Mouse (Mus musculus) intestine, embryonic 15.5 days (tissue): ENCODE data around the gene Ptpn9. TPM values are rescaled to one million over a fixed set of nuclear protein-coding genes. Genes with fewer than 3 reads are reported as not detected.
"Not testable (repeated sequence)": the region's sequence is repeated elsewhere in the genome, so short reads cannot be mapped to it uniquely, and the experiment has no call there.

Experiments used
- ATAC-seq: fragments of 200-750 bp; cut with Nextera tagmentation; 2 replicates; pipeline ENCODE4 v1.8.0; 2017; ENCODE audit warnings: moderate TSS enrichment, moderate library complexity
- H3K27ac ChIP-seq: fragments of 300-500 bp; sonication (generic); 2 replicates; pipeline ENCODE4 v1.5.1; 2015; ENCODE audit warnings: mild to moderate bottlenecking, inconsistent platforms
- H3K27me3 ChIP-seq: fragments of 300-500 bp; sonication (generic); replicated peaks from 2 replicates; pipeline ENCODE4 v1.6.1; 2015; ENCODE audit warnings: inconsistent platforms
- H3K36me3 ChIP-seq: fragments of 300-500 bp; sonication (generic); 2 replicates; pipeline ENCODE4 v1.6.1; 2015; ENCODE audit warnings: inconsistent platforms
- H3K4me1 ChIP-seq: fragments of 300-500 bp; sonication (generic); replicated peaks from 2 replicates; pipeline ENCODE4 v1.6.1; 2015; ENCODE audit warnings: inconsistent platforms
- H3K4me2 ChIP-seq: fragments of 300-500 bp; sonication (generic); replicated peaks from 2 replicates; pipeline ENCODE4 v1.6.1; 2015; ENCODE audit warnings: mild to moderate bottlenecking, inconsistent platforms
- H3K4me3 ChIP-seq: fragments of 300-500 bp; sonication (generic); replicated peaks from 2 replicates; pipeline ENCODE4 v1.5.1; 2015; ENCODE audit warnings: inconsistent platforms
- H3K9ac ChIP-seq: fragments of 300-500 bp; sonication (generic); 2 replicates; pipeline ENCODE4 v1.6.1; 2015; ENCODE audit warnings: inconsistent platforms
- H3K9me3 ChIP-seq: fragments of 300-500 bp; sonication (generic); 2 replicates; pipeline ENCODE4 v1.6.1; 2016; ENCODE audit warnings: inconsistent platforms
- WGBS: fragments of 180-500 bp; shearing (Covaris S2); methylation state at CpG from one replicate; pipeline ENCODE4 v1.1.7; 2015; 5-methylcytosine and 5-hydroxymethylcytosine counted together
- polyA plus RNA-seq: library from polyadenylated mRNA; unstranded; fragments of >200 nt; fragmentation: Nextera tagmentation; extraction: Ambion mirVana; gene quantifications from 2 replicates; pipeline ENCODE4 v1.2.1, GENCODE M21; 2015

Gene Ptpn9
- 13.2 and 13.4 TPM in 2 replicates for polyA plus RNA-seq

GRCm38 (mm10) chr9:56994286-56995197 lies at the start of gene Ptpn9:
Ptpn9 (plus strand) TSS chr9:56994923.
- peak; percentile 95 for ATAC-seq

GRCm38 (mm10) chr9:56947481-56947880 lies 47.2 kb upstream of the Ptpn9 start:
- H3K27ac ChIP-seq, ATAC-seq, H3K4me2 ChIP-seq, H3K36me3 ChIP-seq, H3K9me3 ChIP-seq, H3K27me3 ChIP-seq, H3K4me3 ChIP-seq, H3K9ac ChIP-seq: not testable (repeated sequence)
- WGBS: 31% methylated on average over 3 of the region's 3 CpGs
- H3K4me1 ChIP-seq: peaks cover 10% of the 10 kb centered on the region

More at GRCm38 (mm10) chr9:56994286-56995197, at the start of gene Ptpn9:
- WGBS: 3% methylated on average over 62 of the region's 62 CpGs
- H3K4me2 ChIP-seq: peak within 1 kb of the TSS; percentile 82
- H3K27me3 ChIP-seq: no peaks in the 10 kb centered on the region
- H3K27ac ChIP-seq: peak within 1 kb of the TSS; percentile 95
- H3K9ac ChIP-seq: peak within 1 kb of the TSS; percentile 99
- no peaks in the 10 kb centered on the region for H3K9me3 ChIP-seq
- no peaks in the 10 kb centered on the region for H3K36me3 ChIP-seq
- no peaks in the 10 kb centered on the region for H3K4me1 ChIP-seq
- H3K4me3 ChIP-seq: peak within 1 kb of the TSS; percentile 92

DNA sequence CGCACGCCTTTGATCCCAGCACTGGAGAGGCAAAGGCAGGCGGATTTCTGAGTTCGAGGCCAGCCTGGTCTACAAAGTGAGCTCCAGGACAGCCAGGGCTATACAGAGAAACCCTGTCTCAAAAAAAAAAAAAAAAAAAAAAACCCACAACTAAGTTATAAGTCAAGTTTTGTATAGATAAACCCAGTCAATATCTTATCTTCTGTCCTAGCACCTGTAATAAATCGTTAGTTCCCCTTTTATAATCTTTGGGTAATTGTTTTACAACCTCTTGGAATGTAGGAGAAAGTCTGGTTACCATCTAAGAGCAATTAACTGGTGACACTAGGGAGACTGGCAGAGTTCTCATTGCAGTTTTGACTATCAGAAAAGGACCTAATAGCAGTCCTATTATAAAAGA lies 46.0 kb upstream of the Ptpn9 start:
- H3K4me2 ChIP-seq, H3K9ac ChIP-seq, H3K4me3 ChIP-seq, H3K36me3 ChIP-seq, H3K27me3 ChIP-seq, H3K27ac ChIP-seq, H3K9me3 ChIP-seq, ATAC-seq: not testable (repeated sequence)
- peaks cover 10% of the 10 kb centered on the region for H3K4me1 ChIP-seq
- WGBS: 33% methylated on average over 5 of the region's 5 CpGs

DNA sequence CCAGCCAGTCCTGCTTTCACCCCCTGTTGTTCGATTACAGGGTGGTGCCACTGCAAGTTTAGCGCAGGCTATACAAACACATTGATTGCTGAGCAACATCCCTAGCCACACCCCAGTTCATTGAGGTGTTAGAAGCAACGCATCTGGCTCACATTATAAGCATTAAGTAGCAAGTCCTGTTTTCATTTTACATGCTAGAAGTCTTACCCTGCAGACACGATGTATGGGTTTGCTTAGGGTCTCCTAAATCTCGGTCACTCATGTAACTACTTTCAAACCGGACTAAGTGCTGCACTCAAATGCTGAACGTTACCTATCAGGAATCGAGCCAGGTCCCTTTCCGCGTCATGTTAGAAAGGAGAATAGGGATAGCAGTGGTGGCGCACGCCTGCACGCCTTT lies 45.0 kb upstream of the Ptpn9 start:
- no peak for ATAC-seq
- Histone ChIP-seq H3K27ac (no peak overlapping the region), H3K9ac (peak overlapping the region; percentile 13; the same call in 1 of the 2 replicates)

GRCm38 (mm10) chr9:56950414-56951400 lies 44.0 kb upstream of the Ptpn9 start, which contains the start of gene Snupn:
Snupn (plus strand) TSS chr9:56950878.
- Histone ChIP-seq H3K9ac (peak within 1 kb of the TSS; percentile 61), H3K27me3 (no peaks in the 10 kb centered on the region), H3K4me2 (peak within 1 kb of the TSS; percentile 80), H3K9me3 (no peaks in the 10 kb centered on the region), H3K4me1 (peaks cover 10% of the 10 kb centered on the region), H3K27ac (peak within 1 kb of the TSS; percentile 89), H3K36me3 (no peaks in the 10 kb centered on the region), H3K4me3 (peak within 1 kb of the TSS; percentile 59)
- peak; percentile 100 for ATAC-seq
- WGBS: under 1% methylated on average over 50 of the region's 50 CpGs

More for the DNA sequence above, 45.0 kb upstream of the Ptpn9 start:
- no peaks in the 10 kb centered on the region for H3K36me3 ChIP-seq
- no peaks in the 10 kb centered on the region for H3K9me3 ChIP-seq
- 19% methylated on average over 13 of the region's 13 CpGs for WGBS
- H3K27me3 ChIP-seq: no peaks in the 10 kb centered on the region
- H3K4me3 ChIP-seq: peak overlapping the region; percentile 28
- H3K4me1 ChIP-seq: peaks cover 10% of the 10 kb centered on the region
- peak overlapping the region; percentile 80 for H3K4me2 ChIP-seq

DNA sequence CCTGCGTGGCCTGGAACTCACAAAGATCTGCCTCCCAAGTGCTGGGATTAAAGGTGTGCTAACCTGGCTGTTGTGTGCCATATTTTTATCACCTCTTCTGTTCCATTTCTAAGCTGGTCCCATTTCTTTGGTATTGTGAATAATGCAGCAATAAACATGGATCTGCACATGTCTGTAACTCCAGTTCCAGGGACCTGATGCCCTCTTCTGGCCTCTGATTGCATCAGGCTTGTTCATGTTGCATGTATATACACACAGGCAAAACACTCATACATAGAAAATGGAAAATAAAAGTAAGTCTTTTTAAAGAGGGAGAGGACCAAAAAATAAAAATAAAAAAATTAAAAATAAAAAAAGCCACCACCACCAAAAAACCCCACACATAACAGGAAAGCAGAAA lies 41.2 kb upstream of the Ptpn9 start:
- Histone ChIP-seq H3K4me1 (peaks cover 10% of the 10 kb centered on the region), H3K27me3 (no peaks in the 10 kb centered on the region), H3K4me3 (no peak overlapping the region), H3K36me3 (no peaks in the 10 kb centered on the region), H3K9ac (no peak overlapping the region), H3K4me2 (no peak overlapping the region), H3K27ac (no peak overlapping the region), H3K9me3 (no peaks in the 10 kb centered on the region)
- WGBS: 96% methylated on average over 1 of the region's 1 CpGs
- no peak for ATAC-seq

DNA sequence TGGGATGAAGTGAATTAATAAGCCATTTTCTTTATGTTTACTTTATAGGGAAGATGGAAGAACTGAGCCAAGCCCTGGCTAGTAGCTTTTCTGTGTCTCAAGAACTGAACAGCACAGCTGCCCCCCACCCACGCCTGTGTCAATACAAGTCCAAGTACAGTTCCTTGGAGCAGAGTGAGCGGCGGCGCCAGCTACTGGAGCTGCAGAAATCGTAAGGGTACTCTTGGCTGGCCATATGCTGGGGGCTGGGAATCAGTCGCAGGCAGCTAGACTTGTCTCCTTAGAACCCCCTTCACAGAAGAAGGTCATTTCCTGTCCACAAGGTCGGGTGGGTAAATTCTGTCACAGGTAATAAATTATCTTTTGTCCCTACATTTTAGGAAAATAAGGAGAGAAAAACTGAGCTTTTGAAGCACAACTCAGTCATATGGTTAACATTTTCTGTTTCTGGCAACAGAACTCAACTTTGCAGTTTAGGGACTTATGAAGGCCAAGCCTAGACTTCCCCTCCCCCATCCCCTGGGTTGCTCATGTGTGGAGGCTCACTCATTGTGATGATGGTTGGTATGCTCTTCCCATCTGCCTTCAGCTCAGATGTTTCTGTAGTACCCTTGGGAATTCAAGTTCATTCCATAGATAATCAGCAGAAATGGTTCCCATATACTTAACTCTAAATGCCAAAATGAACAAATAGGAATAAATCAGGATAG lies 37.6 kb upstream of the Ptpn9 start:
- Histone ChIP-seq H3K27me3 (no peaks in the 10 kb centered on the region), H3K4me3 (no peak overlapping the region), H3K9ac (no peak overlapping the region), H3K4me1 (no peaks in the 10 kb centered on the region), H3K9me3 (no peaks in the 10 kb centered on the region), H3K4me2 (no peak overlapping the region), H3K36me3 (no peaks in the 10 kb centered on the region), H3K27ac (no peak overlapping the region)
- no peak for ATAC-seq
- 73% methylated on average over 7 of the region's 7 CpGs for WGBS

DNA sequence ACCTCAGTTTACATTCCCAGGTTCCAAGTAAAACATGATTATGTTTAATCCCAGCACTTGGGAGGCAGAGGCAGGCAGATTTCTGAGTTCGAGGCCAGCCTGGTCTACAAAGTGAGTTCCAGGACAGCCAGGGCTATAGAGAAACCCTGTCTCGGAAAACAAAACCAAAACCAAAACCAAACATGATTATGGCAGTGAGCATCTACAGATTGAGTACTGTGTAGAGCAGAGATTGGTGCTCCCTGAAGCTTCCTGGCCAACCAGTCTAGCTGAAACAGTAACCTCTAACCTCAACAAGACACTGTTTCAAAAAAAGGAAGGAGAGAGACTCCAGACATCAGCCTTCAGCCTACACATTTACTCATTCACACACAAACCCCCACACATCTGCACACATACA lies 36.0 kb upstream of the Ptpn9 start:
- Histone ChIP-seq H3K4me2 (no peak overlapping the region), H3K27ac (no peak overlapping the region), H3K9ac (no peak overlapping the region), H3K9me3 (no peaks in the 10 kb centered on the region), H3K36me3 (no peaks in the 10 kb centered on the region), H3K4me1 (no peaks in the 10 kb centered on the region), H3K4me3 (no peak overlapping the region), H3K27me3 (no peaks in the 10 kb centered on the region)
- ATAC-seq: no peak
- 94% methylated on average over 2 of the region's 2 CpGs for WGBS

- H3K9ac ChIP-seq: no peak overlapping the region
- no peak overlapping the region for H3K4me3 ChIP-seq
- H3K4me1 ChIP-seq: no peaks in the 10 kb centered on the region
- no peaks in the 10 kb centered on the region for H3K36me3 ChIP-seq
- H3K4me2 ChIP-seq: no peak overlapping the region
- ATAC-seq: no peak
- no peak overlapping the region for H3K27ac ChIP-seq
- no peaks in the 10 kb centered on the region for H3K27me3 ChIP-seq
- H3K9me3 ChIP-seq: no peaks in the 10 kb centered on the region
- WGBS: 91% methylated on average over 3 of the region's 3 CpGs
These were observed 33.1 kb upstream of the Ptpn9 start for GRCm38 (mm10) chr9:56961591-56961990.

DNA sequence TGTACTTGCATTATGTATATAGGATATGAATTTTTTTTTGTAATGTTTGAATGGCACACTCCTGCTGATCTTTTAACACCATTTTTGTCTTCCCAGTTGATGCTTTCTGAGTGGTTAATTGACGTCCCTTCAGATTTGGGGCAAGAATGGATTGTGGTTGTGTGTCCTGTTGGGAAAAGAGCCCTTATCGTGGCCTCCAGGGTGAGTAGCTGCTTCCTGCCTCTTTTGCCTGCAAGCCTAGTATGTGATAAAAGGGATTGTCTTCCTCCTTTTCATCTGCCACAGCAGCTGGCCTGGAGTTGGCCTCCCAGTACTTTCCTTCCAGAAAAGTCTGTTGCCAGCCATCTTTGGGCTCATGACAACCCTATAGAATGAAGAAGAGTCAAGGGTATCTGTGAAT lies 24.6 kb upstream of the Ptpn9 start:
- Histone ChIP-seq H3K9ac (no peak overlapping the region), H3K4me2 (no peak overlapping the region), H3K9me3 (no peaks in the 10 kb centered on the region), H3K4me3 (no peak overlapping the region), H3K36me3 (no peaks in the 10 kb centered on the region), H3K27me3 (no peaks in the 10 kb centered on the region), H3K27ac (no peak overlapping the region), H3K4me1 (no peaks in the 10 kb centered on the region)
- WGBS: 74% methylated on average over 2 of the region's 2 CpGs
- no peak for ATAC-seq

DNA sequence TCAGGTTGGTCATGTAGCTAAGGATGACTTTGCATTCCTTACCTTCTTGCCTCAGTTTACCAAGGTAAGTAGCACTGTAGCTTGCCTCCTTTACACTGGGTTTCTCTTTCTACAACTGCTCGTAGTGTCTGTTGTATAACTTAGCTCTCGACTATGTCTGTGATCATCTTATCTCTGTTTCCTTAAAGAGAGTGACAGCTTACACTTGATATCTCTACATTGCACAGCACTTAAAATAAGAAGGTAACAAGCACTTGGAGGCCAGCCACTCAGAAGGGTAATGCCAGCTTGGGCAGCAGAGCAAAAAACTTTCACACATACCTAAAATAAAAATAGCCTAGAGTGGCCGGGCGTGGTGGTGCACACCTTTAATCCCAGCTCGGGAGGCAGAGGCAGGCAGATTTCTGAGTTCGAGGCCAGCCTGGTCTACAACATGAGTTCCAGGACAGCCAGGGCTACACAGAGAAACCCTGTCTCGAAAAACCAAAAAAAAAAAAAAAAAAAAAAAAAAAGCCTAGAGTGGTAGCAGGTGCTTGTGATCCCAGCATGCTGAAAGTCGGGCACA lies 20.7 kb upstream of the Ptpn9 start:
- H3K27ac ChIP-seq: no peak overlapping the region
- H3K27me3 ChIP-seq: no peaks in the 10 kb centered on the region
- no peaks in the 10 kb centered on the region for H3K4me1 ChIP-seq
- no peaks in the 10 kb centered on the region for H3K36me3 ChIP-seq
- H3K4me3 ChIP-seq: no peak overlapping the region
- no peak overlapping the region for H3K4me2 ChIP-seq
- no peak for ATAC-seq
- H3K9ac ChIP-seq: no peak overlapping the region
- WGBS: 89% methylated on average over 8 of the region's 8 CpGs
- H3K9me3 ChIP-seq: no peaks in the 10 kb centered on the region
